Mouse (Mus musculus) brain, adult 10 weeks (tissue): ENCODE results near the gene Cd3g. TPM values are rescaled to one million over a fixed set of nuclear protein-coding genes. Genes with fewer than 3 reads are reported as not detected.

Experiments used
- polyA plus RNA-seq: library from polyadenylated mRNA; stranded (reverse); fragments of 350-450 nt; fragmentation: Illumina TruSeq; extraction: RNeasy Lipid Tissue Mini Kit (QIAGEN cat#74804); gene quantifications from one replicate; pipeline ENCODE4 v1.2.3, GENCODE M21; 2015; ENCODE audit warnings: low read depth, low replicate concordance

Gene Cd3g
- not detected for polyA plus RNA-seq

DNA sequence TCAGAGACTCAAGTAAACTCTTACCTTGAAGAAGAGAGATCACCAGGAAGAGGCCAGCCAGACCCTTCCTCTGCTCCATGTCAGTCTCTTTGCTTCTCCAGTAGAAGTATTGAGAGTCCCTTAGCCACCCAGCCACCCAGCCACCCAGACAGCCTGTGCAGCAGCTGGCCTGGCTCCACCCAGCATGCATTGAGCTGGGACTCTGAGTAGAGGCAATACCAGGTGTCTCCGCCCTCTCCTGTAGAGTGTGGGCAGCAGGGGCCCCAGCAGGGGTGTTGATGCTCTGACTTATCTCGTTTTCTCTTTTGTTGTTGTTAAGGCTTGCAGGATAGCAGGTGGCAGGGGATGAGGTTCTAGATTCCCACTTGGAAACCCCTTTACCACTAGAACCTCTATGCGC lies at the start of gene Cd3g:
TSS of gene Cd3g (minus strand) at position 190 of the 400 bp plus-strand sequence.

DNA sequence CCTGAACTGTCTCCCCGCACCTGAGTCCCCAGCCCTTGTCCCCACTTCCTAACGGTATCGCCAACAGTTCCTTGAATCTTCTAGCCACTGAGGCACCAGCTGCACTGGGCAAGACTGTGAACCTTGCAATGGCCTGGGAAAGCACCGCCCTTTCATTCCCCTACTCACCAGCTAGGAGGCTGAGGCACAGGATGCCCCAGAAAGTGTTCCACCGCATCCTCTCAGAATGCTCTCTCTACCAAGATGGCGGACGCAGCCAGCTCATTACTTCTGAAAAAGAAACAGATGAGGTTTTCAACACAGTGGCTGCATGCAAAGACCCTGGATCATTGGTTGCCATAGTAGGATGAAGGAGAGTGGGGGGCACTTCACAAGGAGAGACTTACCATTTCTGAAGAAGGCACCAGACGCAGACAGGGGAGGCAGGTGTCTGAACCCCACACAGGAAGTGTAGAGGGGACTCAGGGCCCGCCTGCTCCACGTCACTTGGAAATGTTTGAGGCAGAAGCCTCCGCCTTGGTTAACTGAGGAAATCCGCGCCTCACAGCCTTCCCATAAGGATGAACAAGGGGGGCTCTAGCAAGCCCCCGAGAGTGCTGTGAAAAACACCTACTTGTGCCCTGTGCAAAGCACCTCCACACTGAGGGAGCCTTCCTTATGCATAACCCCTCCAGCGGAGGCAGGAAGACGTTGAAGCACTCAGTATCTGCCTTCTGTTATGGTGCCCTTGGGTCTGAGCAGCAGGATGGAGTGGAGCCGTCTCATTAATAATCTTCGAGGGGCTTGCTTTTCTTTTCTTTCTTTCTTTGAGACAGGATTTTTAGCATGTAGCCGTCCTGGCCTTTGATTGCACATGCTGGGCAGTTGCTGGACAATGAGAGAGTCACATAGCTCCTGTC lies 29.2 kb upstream of the Cd3g start, which contains the start of gene Cd3e:
TSS of gene Cd3e (minus strand) at position 448 of the 899 bp plus-strand sequence.

DNA sequence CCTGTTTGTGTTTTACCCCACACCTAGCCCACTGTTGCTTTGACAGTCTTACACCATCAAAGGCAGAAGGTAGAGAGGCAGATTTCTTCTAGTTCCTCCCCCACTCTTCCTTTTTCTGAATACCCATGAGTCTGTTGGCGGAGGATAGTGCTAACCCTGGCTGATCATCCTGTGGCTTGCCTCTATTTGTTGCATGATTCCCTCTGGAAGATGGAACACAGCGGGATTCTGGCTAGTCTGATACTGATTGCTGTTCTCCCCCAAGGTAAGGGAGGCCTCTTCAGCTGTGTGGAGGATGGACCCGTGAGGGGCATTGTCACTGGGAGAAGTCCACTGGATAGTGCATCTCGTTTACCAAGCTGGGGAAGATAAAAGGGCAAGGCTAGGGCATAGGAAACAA lies 1.4 kb upstream of the Cd3g start, which contains the start of gene Cd3d:
TSS of gene Cd3d (plus strand) at position 111 of the 400 bp plus-strand sequence.

DNA sequence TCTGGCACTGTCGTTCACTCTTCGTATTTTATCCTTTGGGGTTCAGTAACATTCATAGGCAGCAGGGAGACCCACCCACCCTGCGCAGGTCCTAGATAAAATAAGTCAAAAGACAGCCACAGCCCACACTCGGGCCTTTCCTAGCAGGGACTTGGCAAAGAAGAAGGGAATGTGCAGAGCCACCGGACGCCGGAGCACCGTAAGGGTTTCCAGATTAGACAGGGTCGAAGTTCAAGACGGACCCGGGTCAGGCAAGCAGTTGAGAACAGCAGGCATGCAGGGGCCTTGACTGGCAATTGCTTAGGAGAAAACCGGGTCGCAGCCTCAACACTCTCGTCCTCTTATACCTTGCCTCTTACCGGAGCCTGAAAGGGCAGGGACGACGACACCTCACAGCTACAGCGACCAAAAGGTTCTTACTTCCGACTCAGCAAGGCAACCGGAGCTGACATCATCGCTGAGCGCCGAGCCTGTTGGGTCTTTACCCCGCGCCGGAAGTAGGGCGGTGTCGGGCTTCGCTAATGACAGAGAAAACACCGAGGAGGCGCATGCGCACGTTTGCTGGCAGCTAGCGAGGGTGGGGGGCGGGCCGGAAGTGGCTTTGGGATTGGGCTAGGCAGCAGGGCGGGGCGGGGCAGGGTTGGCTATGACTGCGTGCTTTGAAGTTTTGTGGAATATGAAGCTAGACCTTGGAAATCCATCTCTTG lies 15.0 kb downstream of the Cd3g start, which contains the start of gene Ube4a:
TSS of gene Ube4a (minus strand) at position 475 of the 707 bp plus-strand sequence.

DNA sequence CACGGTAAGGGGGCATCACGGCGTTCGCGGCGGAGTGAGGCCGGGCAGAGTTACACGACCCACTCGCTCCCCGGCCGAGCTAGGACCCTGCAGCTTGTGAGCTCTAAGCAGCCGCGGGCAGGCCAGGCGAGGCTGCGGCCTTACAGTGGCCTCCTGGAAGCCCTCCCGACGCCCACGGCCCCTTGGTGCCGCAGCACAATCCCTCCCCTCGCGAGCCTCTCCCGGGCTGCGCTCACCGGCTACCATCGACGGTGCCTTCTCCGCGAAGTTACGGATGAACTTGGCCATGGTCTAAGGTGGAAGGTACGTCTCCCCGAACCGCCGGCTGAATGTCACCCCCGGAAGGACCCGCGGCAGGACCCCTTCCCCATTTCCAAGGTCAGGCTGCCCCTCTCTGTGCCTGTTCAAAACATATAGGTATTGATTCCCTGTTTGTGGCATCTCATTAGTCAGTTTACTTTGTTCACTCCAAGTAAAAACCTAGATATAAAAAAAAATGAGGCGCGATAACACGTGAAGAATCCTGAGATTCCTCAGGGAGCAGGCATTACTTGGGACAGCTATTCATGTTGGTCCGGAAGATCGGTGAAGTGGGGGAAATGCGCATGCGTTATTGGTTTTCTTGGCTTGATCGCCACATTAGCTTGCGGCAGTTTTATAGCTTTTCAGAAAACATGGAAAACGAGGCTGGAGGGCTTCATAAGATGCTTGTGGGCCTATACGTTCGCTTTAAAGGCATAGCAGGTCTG lies 59.7 kb downstream of the Cd3g start, which contains the start of gene Atp5l:
TSS of gene Atp5l (minus strand) at position 369 of the 749 bp plus-strand sequence.

Other genes with a start within 250 kb of the Cd3g start
- gene Phldb1, start 245.2 kb downstream of the Cd3g start, polyA plus RNA-seq = 84.9 TPM
- 72.5 TPM for gene Arcn1, start 212.6 kb downstream of the Cd3g start, polyA plus RNA-seq
- gene Ift46, start 212.5 kb downstream of the Cd3g start, polyA plus RNA-seq = 76.9 TPM
- 65.3 TPM for gene Tmem25, start 181.1 kb downstream of the Cd3g start, polyA plus RNA-seq
- gene Ttc36, start 177.4 kb downstream of the Cd3g start, polyA plus RNA-seq = 0.57 TPM
- 24.6 TPM for gene Kmt2a, start 99.1 kb downstream of the Cd3g start, polyA plus RNA-seq
- 976 TPM for gene Atp5l, start 59.7 kb downstream of the Cd3g start, polyA plus RNA-seq
- 43.9 TPM for gene Ube4a, start 14.8 kb downstream of the Cd3g start, polyA plus RNA-seq
- gene Cd3d, start 1.4 kb upstream of the Cd3g start, polyA plus RNA-seq = not detected
- not detected for gene Cd3e, start 29.2 kb upstream of the Cd3g start, polyA plus RNA-seq
- gene Mpzl2, start 59.4 kb upstream of the Cd3g start, polyA plus RNA-seq = 1.1 TPM
- gene Mpzl3, start 74.8 kb upstream of the Cd3g start, polyA plus RNA-seq = 3.9 TPM
- gene Jaml, start 98.8 kb upstream of the Cd3g start, polyA plus RNA-seq = 0.52 TPM
- gene Scn2b, start 137.4 kb upstream of the Cd3g start, polyA plus RNA-seq = 149 TPM
- 149 TPM for gene Scn4b, start 158.0 kb upstream of the Cd3g start, polyA plus RNA-seq
- gene BC049352, start 201.6 kb upstream of the Cd3g start, polyA plus RNA-seq = 1.2 TPM
- 0.21 TPM for gene Tmprss4, start 223.7 kb upstream of the Cd3g start, polyA plus RNA-seq